Mouse (Mus musculus) cortical plate, adult 2 months (tissue): ENCODE measurements around the gene Ncs1.

Source experiments
- CTCF ChIP-seq: fragments of 200-500 bp; IDR thresholded peaks from 2 replicates; pipeline ENCODE4 v1.5.1; 2011; ENCODE audit warnings: mild to moderate bottlenecking, control low read depth, low read length; ENCODE audit not compliant: insufficient read depth; ENCODE audit errors: extremely low read depth
- POLR2A ChIP-seq: fragments of 200-500 bp; IDR thresholded peaks from 2 replicates; pipeline ENCODE4 v1.6.1; 2011; ENCODE audit warnings: mild to moderate bottlenecking, low read length, control low read depth; ENCODE audit not compliant: insufficient read depth; ENCODE audit errors: extremely low read depth

DNA sequence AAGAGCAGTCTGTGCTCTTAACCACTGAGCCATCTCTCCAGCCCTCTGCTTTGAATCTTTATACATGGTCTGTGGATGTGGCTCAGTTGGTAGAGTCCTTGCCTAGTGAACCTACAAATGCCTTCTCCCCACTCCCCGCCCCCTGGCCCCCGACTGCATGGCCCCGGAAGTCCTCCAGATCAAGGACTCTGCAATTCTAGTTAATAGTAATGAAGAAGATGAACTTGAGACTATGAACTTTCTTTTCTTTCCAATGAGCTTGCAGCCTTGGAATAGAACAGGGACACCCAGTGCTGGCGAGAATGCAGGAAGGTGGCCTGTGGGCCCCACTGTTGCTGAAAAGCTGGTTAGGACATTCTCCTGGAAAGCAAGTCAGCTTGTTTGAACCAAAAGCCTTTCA is 6.5 kb downstream of the Ncs1 start:
- TF ChIP-seq POLR2A (no peak), CTCF (no peak)
